Mouse (Mus musculus) adrenal gland, postnatal 36 days (tissue): ENCODE data around the gene Rela. TPM values are rescaled to one million over a fixed set of nuclear protein-coding genes. Genes with fewer than 3 reads are reported as not detected.

ENCODE experiments used
- microRNA-seq: library from miRNA; unstranded; fragments of <30 nt; microRNA quantifications from one replicate; pipeline ENCODE4 v1.2.0, GENCODE M21; 2021
- total RNA-seq, 2 experiments: library from RNA; stranded (reverse); gene quantifications; 2 replicates each; pipeline ENCODE4 v1.2.3; 2021

Rela gene
- total RNA-seq, 2 experiments from 2014 or later, result 85.7 to 86.4 TPM

Small RNA genes within 50 kb of the gene (microRNA-seq; reads per million reads assigned to microRNA genes)
- not detected for gene Mir6987

Other genes with a start within 250 kb of the Rela start
- gene Sart1, start 248.8 kb upstream of the Rela start, total RNA-seq, result 10 to 100 TPM; 79.1 to 86.5 TPM
- gene Tsga10ip, start 235.0 kb upstream of the Rela start, total RNA-seq, result not detected
- 100 to 1,000 TPM; 250 to 263 TPM for gene Drap1, start 212.5 kb upstream of the Rela start, total RNA-seq
- gene AI837181, start 212.3 kb upstream of the Rela start, total RNA-seq, result 10 to 100 TPM; 43.7 to 50.6 TPM
- 1 to 10 TPM in 1 of 2 experiments, not detected in 1; 5.3 TPM for gene Fosl1, start 189.9 kb upstream of the Rela start, total RNA-seq
- 1 to 10 TPM; 7.9 to 8.3 TPM for gene Ccdc85b, start 179.6 kb upstream of the Rela start, total RNA-seq
- gene Fibp, start 176.9 kb upstream of the Rela start, total RNA-seq, result 10 to 100 TPM; 89.1 to 95.3 TPM
- under 1 TPM in 1 of 2 experiments, not detected in 1; 0.26 TPM for gene Ctsw, start 169.0 kb upstream of the Rela start, total RNA-seq
- gene Efemp2, start 163.5 kb upstream of the Rela start, total RNA-seq, result 10 to 100 TPM; 50.2 to 87.9 TPM
- 10 to 100 TPM; 23.1 to 30.7 TPM for gene Mus81, start 149.1 kb upstream of the Rela start, total RNA-seq
- gene Cfl1, start 147.0 kb upstream of the Rela start, total RNA-seq, result 100 to 1,000 TPM; 659 to 740 TPM
- gene 1700020D05Rik, start 133.7 kb upstream of the Rela start, total RNA-seq, result 1 to 10 TPM; 1.0 to 1.5 TPM
- 10 to 100 TPM; 11.1 to 12.1 TPM for gene Snx32, start 126.9 kb upstream of the Rela start, total RNA-seq
- not detected for gene Ovol1, start 76.8 kb upstream of the Rela start, total RNA-seq
- gene Ap5b1, start 69.5 kb upstream of the Rela start, total RNA-seq, result 1 to 10 TPM; 7.8 to 8.3 TPM
- 100 to 1,000 TPM; 124 to 139 TPM for gene Rnaseh2c, start 35.6 kb upstream of the Rela start, total RNA-seq
- gene Kat5, start 27.2 kb upstream of the Rela start, total RNA-seq, result 10 to 100 TPM; 66.2 to 68.2 TPM
- gene Sipa1, start 26.2 kb downstream of the Rela start, total RNA-seq, result 10 to 100 TPM; 40.5 to 57.2 TPM
- gene Map3k11, start 51.3 kb downstream of the Rela start, total RNA-seq, result 10 to 100 TPM; 44.7 to 45.8 TPM
- gene Pcnx3, start 51.4 kb downstream of the Rela start, total RNA-seq, result 100 to 1,000 TPM in 1 of 2 experiments, 10 to 100 TPM in 1; 89.5 to 108 TPM
- not detected for gene Kcnk7, start 66.9 kb downstream of the Rela start, total RNA-seq
- 10 to 100 TPM; 30.8 to 38.3 TPM for gene Ehbp1l1, start 88.8 kb downstream of the Rela start, total RNA-seq
- gene Fam89b, start 92.2 kb downstream of the Rela start, total RNA-seq, result 10 to 100 TPM; 41.4 to 66.5 TPM
- 100 to 1,000 TPM; 222 to 305 TPM for gene Ltbp3, start 103.4 kb downstream of the Rela start, total RNA-seq
- 100 to 1,000 TPM; 103 to 107 TPM for gene Scyl1, start 133.9 kb downstream of the Rela start, total RNA-seq
- gene Frmd8, start 237.8 kb downstream of the Rela start, total RNA-seq, result 10 to 100 TPM; 35.5 to 52.6 TPM
- gene Slc25a45, start 240.3 kb downstream of the Rela start, total RNA-seq, result 10 to 100 TPM in 1 of 2 experiments, 1 to 10 TPM in 1; 9.4 to 33.2 TPM